Mouse (Mus musculus) kidney, postnatal 0 days (tissue): ENCODE results near the gene Aldh1a2. TPM values are rescaled to one million over a fixed set of nuclear protein-coding genes. Genes with fewer than 3 reads are reported as not detected.

Source experiments
- ATAC-seq: fragments of 200-750 bp; cut with Nextera tagmentation; replicated peaks from 2 replicates; pipeline ENCODE4 v1.8.0; 2017; ENCODE audit warnings: low read depth, moderate number of reproducible peaks, moderate TSS enrichment, moderate library complexity; ENCODE audit not compliant: low FRiP score
- DNase-seq: peaks from one replicate; pipeline ENCODE4 v3.0.0-alpha.2; 2016; ENCODE audit warnings: low spot score
- H3K27ac ChIP-seq: fragments of 300-500 bp; sonication (generic); 2 replicates; pipeline ENCODE4 v1.5.1; 2014; ENCODE audit warnings: mild to moderate bottlenecking
- H3K27me3 ChIP-seq: fragments of 300-500 bp; sonication (generic); 2 replicates; pipeline ENCODE4 v1.6.1; 2014; ENCODE audit warnings: low read length, mixed read lengths; ENCODE audit not compliant: insufficient read depth
- H3K36me3 ChIP-seq: fragments of 300-500 bp; sonication (generic); 2 replicates; pipeline ENCODE4 v1.6.1; 2014; ENCODE audit warnings: low read length, mixed read lengths; ENCODE audit not compliant: insufficient read depth
- H3K4me1 ChIP-seq: fragments of 300-500 bp; sonication (generic); replicated peaks from 2 replicates; pipeline ENCODE4 v1.6.1; 2014; ENCODE audit warnings: antibody characterized with exemption, low read length, mixed read lengths; ENCODE audit not compliant: insufficient read depth
- H3K4me2 ChIP-seq: fragments of 300-500 bp; sonication (generic); 2 replicates; pipeline ENCODE4 v1.6.1; 2014; ENCODE audit warnings: mild to moderate bottlenecking, low read length, moderate library complexity, mixed read lengths
- H3K4me3 ChIP-seq: fragments of 300-500 bp; sonication (generic); replicated peaks from 2 replicates; pipeline ENCODE4 v1.5.1; 2014; ENCODE audit warnings: low read depth, low read length
- H3K9ac ChIP-seq: fragments of 300-500 bp; sonication (generic); 2 replicates; pipeline ENCODE4 v1.6.1; 2014; ENCODE audit warnings: low read depth, low read length
- H3K9me3 ChIP-seq: fragments of 300-500 bp; sonication (generic); replicated peaks from 2 replicates; pipeline ENCODE4 v1.6.1; 2016; ENCODE audit warnings: low read length, inconsistent platforms, mixed read lengths
- CTCF ChIP-seq: IDR thresholded peaks from 2 replicates; pipeline ENCODE4 v1.5.1; 2016; ENCODE audit warnings: antibody characterized with exemption, low read depth, mild to moderate bottlenecking, moderate library complexity
- WGBS: fragments of 180-500 bp; shearing (Covaris S2); extraction: QIAGEN DNeasy Blood & Tissue Kit; methylation state at CpG from one replicate; pipeline ENCODE4 v1.1.7; 2014; 5-methylcytosine and 5-hydroxymethylcytosine counted together
- polyA plus RNA-seq: library from polyadenylated mRNA; unstranded; fragments of >200 nt; fragmentation: Nextera tagmentation; extraction: Ambion mirVana; gene quantifications from 2 replicates; pipeline ENCODE4 v1.2.1, GENCODE M21; 2015

Gene Aldh1a2
- polyA plus RNA-seq, 1 experiment from 2014 or later, result 177 TPM

DNA sequence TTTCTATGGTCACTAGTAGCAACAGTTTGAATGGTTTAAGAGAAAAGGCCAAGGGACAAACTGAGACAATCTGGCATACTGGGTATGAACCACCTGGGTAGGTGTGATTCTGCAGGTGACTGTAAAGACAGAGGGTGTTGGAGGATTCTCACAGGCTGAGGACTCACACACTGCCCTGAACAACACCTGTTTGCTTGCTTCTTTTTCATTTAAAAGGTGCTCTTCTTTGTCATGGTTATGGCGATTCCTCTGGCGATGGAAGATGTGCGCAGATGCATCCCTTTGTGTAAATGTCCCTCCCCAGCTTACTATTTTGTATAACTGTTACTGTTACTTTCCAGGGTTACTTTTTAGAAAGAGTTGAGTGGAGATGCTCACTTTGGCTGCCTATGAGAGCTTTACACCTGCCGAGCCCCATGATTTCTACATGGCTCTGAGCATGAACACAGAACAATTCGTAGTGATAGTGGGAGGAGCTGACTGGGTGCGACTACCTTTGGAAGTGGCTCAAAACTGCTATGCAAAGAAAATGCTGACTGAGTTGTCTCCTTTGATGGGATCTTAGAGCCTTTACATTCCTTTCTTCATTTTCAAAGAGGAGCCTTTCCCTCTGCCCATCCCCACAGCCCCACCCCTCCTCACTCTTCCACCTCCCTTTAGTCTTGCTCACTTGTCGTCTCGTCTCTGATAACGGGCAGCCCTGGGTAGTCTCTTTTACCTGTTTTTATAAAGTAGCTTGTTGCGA, 11.8 kb downstream of the Aldh1a2 start:
- no peak overlapping the region for H3K4me2 ChIP-seq
- H3K9me3 ChIP-seq, result no peaks in the 10 kb centered on the region
- H3K4me1 ChIP-seq, result no peaks in the 10 kb centered on the region
- H3K36me3 ChIP-seq, result no peaks in the 10 kb centered on the region
- TF ChIP-seq CTCF, result no peak
- 55% methylated on average over 10 of the region's 10 CpGs for WGBS
- no peak overlapping the region for H3K27ac ChIP-seq
- H3K9ac ChIP-seq, result no peak overlapping the region
- no peak overlapping the region for H3K4me3 ChIP-seq
- ATAC-seq (no peak), DNase-seq (no peak)
- no peaks in the 10 kb centered on the region for H3K27me3 ChIP-seq

DNA sequence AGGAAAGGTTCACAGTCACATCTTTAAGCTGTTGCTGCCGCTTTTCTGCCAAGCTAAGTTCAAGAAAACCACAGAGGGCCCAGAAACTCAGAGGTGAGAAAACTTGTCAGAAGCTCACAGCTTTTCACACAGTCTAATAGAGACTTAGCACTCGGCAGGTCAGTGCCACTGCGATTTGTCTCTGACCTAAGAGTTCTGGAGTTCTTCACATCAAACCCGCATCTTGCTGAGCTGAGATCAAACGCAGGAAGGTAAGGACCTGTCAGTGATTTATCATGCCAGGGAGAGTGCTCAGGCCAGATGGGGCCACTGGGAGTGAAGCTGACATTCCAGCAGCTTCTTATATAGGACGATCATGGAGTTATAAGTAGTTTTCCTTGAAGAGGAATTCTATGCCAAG, 14.4 kb downstream of the Aldh1a2 start:
- Histone ChIP-seq H3K4me3 (no peak overlapping the region), H3K9ac (no peak overlapping the region), H3K36me3 (no peaks in the 10 kb centered on the region), H3K4me2 (no peak overlapping the region), H3K4me1 (no peaks in the 10 kb centered on the region), H3K9me3 (no peaks in the 10 kb centered on the region), H3K27me3 (no peaks in the 10 kb centered on the region), H3K27ac (no peak overlapping the region)
- ATAC-seq (no peak), DNase-seq (no peak)
- TF ChIP-seq CTCF, result no peak
- WGBS, result 16% methylated on average over 6 of the region's 6 CpGs

DNA sequence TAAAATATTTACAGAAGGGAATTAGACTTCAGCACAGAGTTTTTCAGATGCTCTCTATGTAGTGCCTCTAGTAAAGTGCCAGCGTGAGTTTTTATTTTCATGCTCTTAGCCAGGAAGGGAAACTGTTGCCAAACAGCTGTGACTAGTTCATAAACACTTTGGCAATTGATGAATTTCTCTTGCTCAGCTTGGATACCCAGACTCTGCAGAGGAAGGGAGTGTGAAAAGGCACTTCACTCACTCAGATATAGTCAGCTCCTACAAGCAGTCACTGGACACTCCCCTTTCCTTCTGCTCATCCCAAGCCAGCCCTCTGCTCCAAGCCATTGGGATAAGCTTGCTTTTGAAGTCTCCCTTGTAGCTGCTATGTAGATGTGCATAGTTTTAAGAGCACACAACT, 21.0 kb downstream of the Aldh1a2 start:
- Histone ChIP-seq H3K27ac (no peak overlapping the region), H3K9ac (no peak overlapping the region), H3K9me3 (no peaks in the 10 kb centered on the region), H3K4me1 (no peaks in the 10 kb centered on the region), H3K4me3 (no peak overlapping the region), H3K4me2 (no peak overlapping the region), H3K27me3 (no peaks in the 10 kb centered on the region), H3K36me3 (no peaks in the 10 kb centered on the region)
- WGBS, result 48% methylated on average over 1 of the region's 1 CpGs
- ATAC-seq, result no peak
- DNase-seq, result no peak
- no peak for TF ChIP-seq CTCF

DNA sequence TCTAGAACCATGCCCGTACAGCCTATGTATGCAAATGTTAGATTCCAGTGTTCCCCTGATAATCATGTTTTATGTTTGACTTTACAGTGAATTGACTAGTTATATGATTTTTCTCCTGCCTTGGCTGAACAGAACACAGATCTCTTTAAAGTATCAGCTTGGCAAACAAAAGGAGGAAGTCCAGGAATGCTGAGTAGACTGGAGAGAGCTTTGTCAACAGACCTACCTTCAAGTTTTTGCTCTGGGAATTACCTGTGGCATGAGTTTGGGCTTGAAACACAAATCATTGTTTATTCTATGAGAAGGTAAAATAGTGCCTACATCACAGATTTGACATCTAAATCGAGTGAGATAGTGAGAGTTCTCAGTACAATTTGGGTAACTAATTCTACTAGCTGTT, 24.3 kb downstream of the Aldh1a2 start:
- WGBS, result 75% methylated on average over 2 of the region's 2 CpGs
- Histone ChIP-seq H3K27ac (no peak overlapping the region), H3K4me1 (0 out of 2 replicates have a peak, but pooled peaks cover 4% of the 10 kb centered on the region), H3K4me2 (no peak overlapping the region), H3K36me3 (no peaks in the 10 kb centered on the region), H3K27me3 (no peaks in the 10 kb centered on the region), H3K4me3 (no peak overlapping the region), H3K9me3 (no peaks in the 10 kb centered on the region), H3K9ac (no peak overlapping the region)
- no peak for TF ChIP-seq CTCF
- no peak for ATAC-seq
- no peak for DNase-seq

DNA sequence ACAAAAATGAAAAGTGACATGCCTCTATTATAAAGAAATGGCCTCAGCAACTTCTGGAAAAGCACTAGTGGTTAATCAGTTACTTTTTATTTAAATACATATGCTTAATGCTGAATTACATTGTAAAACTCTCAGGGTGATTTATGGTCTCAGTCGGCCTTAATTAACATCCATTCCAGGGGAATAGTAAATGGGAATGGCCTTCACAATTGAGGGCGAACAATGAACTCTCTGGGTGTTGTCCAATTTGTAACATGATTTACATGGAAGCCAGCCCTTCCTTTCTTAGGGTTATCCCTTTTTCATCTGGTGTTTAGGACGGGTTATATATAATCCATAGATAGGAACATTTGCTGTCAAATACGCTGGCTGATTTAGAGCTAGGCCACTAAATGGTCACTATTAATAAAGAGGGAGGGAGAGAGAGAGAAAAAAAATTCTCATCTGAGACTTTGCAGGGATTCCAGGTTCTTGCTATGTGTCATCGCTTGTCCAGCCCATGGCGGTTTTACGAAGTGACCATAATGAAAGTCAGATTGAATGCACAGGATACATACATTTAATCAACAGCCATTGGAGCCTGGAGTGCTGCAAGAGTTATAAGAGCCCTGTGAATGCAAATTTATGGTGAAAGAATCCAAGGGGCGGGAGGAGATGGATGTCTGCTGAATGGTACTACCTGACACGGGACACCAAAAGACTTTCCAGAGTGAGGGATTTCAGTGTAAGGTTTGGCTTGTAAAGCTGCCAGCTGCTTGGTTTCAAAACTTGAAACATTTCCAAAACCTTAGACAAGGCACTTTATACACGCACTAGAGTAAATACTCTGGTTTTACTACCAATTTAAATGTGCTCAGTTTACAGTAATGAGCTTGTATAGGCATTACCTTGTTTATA, 26.2 kb downstream of the Aldh1a2 start:
- Histone ChIP-seq H3K4me1 (0 out of 2 replicates have a peak, but pooled peaks cover 4% of the 10 kb centered on the region), H3K36me3 (no peaks in the 10 kb centered on the region), H3K4me3 (no peak overlapping the region), H3K9ac (no peak overlapping the region), H3K27me3 (no peaks in the 10 kb centered on the region), H3K4me2 (no peak overlapping the region), H3K27ac (no peak overlapping the region), H3K9me3 (no peaks in the 10 kb centered on the region)
- no peak; the same call in 1 of the 2 replicates for ATAC-seq
- no peak for TF ChIP-seq CTCF
- 28% methylated on average over 10 of the region's 10 CpGs for WGBS
- peak; percentile 86 for DNase-seq

DNA sequence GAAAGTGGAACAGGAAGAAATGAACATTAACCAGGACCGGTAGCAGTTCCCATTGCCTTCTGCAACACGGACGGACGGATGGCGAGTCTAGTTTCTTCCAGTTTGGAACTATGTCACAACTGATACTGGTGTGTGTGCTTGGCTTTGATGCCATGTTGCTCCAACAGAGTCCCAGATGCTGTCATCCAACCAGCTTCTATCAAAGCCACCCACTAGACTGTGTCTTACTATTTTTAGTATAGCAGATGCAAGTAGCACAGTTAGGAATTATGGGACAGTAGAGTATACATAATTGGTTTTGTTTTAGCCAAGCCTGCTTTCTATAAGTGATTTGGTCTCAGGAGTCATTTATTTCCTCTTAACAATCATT, 26.8 kb downstream of the Aldh1a2 start:
- Histone ChIP-seq H3K27me3 (no peaks in the 10 kb centered on the region), H3K9me3 (no peaks in the 10 kb centered on the region), H3K36me3 (no peaks in the 10 kb centered on the region), H3K4me3 (no peak overlapping the region), H3K4me1 (0 out of 2 replicates have a peak, but pooled peaks cover 4% of the 10 kb centered on the region), H3K4me2 (no peak overlapping the region), H3K9ac (no peak overlapping the region), H3K27ac (no peak overlapping the region)
- DNase-seq (no peak), ATAC-seq (no peak)
- 41% methylated on average over 5 of the region's 5 CpGs for WGBS
- no peak for TF ChIP-seq CTCF
